Mouse (Mus musculus) megakaryocyte-erythroid progenitor cell, adult 5-6 weeks (primary cell): ENCODE results near the gene Sphk1. TPM values are rescaled to one million over a fixed set of nuclear protein-coding genes. Genes with fewer than 3 reads are reported as not detected.

Source experiments
- ATAC-seq: replicated peaks from 2 replicates; pipeline ENCODE4 v1.8.0; 2016; ENCODE audit warnings: mild to moderate bottlenecking, inconsistent platforms; ENCODE audit not compliant: severe bottlenecking, poor library complexity, low FRiP score, low TSS enrichment
- total RNA-seq, 2 experiments: library from RNA; stranded (forward) in 1 of 2; stranded (reverse) in 1 of 2; fragments of 200-1000, 215-1000 nt in 1 of 2; fragments of >200 nt in 1 of 2; fragmentation: Nextera tagmentation in 1 of 2; gene quantifications; 2 replicates each; pipeline ENCODE4 v1.2.3; 2014 to 2017

The Sphk1 gene
- total RNA-seq, 2 experiments from 2014 or later, result 168 to 259 TPM

GRCm38 (mm10) chr11:116533341-116534153 is 2.8 kb downstream of the Sphk1 start:
- ATAC-seq, result peak; percentile 49

- peak; percentile 36 for ATAC-seq
Observed at GRCm38 (mm10) chr11:116534154-116534865, 3.6 kb downstream of the Sphk1 start.

GRCm38 (mm10) chr11:116536685-116537084 is 6.0 kb downstream of the Sphk1 start:
- ATAC-seq, result peak; percentile 29

DNA sequence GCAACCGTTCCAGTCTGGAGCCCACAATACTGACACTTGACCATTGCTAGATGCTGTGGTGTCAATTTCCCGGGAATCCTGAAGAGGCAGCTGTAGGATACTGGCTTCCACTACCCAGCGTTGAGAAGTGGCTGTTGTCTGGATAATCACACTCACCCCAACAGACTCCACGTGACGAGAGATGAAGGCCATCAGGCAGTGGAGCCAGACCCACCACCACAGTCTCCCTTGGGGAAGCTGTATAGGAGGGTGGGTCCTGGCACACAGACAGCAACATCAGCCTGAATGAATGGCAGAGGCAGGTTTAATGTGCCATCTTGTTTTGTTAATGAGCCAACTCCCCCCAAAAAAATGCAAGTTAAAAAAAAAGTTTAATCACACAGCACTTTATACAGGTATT is 6.7 kb downstream of the Sphk1 start:
- ATAC-seq, result no peak

DNA sequence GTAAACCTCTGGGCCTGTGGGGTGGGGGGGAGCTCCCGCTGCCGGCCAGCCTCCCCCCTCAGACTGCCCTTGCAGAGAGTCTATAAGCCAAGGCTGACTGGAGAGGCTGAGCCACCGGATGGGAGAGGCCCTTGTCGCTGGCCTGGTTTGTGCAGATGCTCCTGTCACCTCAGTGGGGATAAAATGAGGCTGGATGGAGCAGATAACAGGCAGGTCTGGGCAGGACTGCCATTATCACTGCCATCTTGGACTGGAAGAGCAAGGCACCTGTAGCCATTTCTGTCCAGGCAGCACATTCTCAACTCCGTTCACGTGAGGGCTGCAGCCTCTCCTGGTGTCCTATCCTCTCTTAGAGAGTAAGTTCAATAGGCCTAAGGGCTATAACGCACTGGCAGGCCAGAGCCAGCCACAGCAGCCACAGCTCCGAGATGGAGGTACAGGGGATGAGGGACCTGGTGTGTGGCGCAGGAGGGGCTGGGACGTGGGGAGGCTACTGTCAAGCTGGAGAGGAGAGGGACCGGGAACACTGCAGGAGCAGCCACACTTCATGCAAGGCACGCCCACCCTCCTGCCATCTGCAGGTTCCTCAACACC is 7.5 kb downstream of the Sphk1 start:
- ATAC-seq, result peak; percentile 23

GRCm38 (mm10) chr11:116541183-116541582 is 10.5 kb downstream of the Sphk1 start:
- ATAC-seq, result no peak

- peak; percentile 58 for ATAC-seq
Observed at GRCm38 (mm10) chr11:116543110-116543509, 12.4 kb downstream of the Sphk1 start.

GRCm38 (mm10) chr11:116547296-116548060 is 16.8 kb downstream of the Sphk1 start:
- ATAC-seq, result no peak

GRCm38 (mm10) chr11:116548780-116549179 is 18.1 kb downstream of the Sphk1 start:
- no peak for ATAC-seq

GRCm38 (mm10) chr11:116549273-116550038 is 18.7 kb downstream of the Sphk1 start:
- ATAC-seq, result peak; percentile 82

DNA sequence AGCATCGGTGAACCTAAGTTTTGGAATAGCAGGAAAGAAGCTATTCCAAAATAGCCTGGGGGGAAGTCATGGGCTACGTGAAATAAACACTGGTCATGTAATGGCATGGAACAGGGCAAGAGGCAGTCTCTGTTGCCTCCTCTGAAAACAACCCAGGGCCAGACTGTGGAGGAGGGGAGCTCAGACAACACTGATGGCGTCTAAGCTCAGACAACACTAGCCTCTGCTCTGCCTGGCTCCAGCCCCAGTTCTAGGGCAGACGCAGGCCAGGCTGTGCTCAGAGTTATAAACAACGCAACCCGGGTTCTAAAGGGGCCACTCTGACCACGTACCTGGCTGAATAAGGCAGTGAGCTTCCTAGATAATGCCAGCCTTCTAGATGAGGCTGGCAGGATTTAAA is 20.0 kb downstream of the Sphk1 start:
- no peak for ATAC-seq

- no peak for ATAC-seq
Observed at GRCm38 (mm10) chr11:116552194-116552593, 21.5 kb downstream of the Sphk1 start.

GRCm38 (mm10) chr11:116554171-116554878 is 23.6 kb downstream of the Sphk1 start:
- peak; percentile 36; the same call in 1 of the 2 replicates for ATAC-seq

GRCm38 (mm10) chr11:116555572-116555971 is 24.8 kb downstream of the Sphk1 start:
- no peak for ATAC-seq

DNA sequence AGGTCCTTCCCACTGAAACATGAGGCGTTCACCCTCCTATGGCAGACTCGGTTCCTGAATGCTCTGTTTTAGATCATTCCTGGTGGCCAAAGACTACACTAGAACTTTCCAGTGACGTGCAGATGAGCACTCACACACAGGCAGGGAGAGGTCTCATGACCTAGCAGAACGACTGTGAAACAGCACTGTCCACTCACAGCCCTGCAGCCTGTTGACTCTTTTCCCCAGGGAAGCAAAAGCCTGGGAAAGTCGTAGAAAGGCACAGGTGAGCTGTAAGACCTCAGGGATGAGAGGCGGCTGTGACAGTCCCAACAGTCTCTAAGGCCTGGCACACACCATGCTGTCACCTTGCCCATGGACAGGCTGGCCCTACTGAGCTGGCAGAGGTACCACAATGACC is 25.6 kb downstream of the Sphk1 start:
- no peak for ATAC-seq

GRCm38 (mm10) chr11:116565283-116566041 is 34.7 kb downstream of the Sphk1 start:
- no peak for ATAC-seq

- no peak for ATAC-seq
Observed at GRCm38 (mm10) chr11:116567531-116567930, 36.8 kb downstream of the Sphk1 start.

- ATAC-seq, result no peak
Observed at GRCm38 (mm10) chr11:116570821-116571220, 40.1 kb downstream of the Sphk1 start.
